Mouse (Mus musculus): ENCODE results near the gene Micu1.

- TF ChIP-seq CTCF (IDR thresholded peaks at IDR 0.05; ENCODE audit: borderline replicate concordance, insufficient read depth, low read depth, low read length) (no peak), POLR2A (IDR thresholded peaks at IDR 0.05; ENCODE audit: borderline replicate concordance, insufficient read depth, low read length) (no peak)
Observed at GRCm38 (mm10) chr10:59694104-59694503, 8.2 kb upstream of the Micu1 start.

Measured in cerebellum, adult 2 months (tissue).